Mouse (Mus musculus) liver, adult 10 weeks (tissue): Measurements from ENCODE around the gene Echdc2. TPM values are rescaled to one million over a fixed set of nuclear protein-coding genes. Genes with fewer than 3 reads are reported as not detected.

Experiments
- polyA plus RNA-seq: library from polyadenylated mRNA; stranded (reverse); fragments of 350-450 nt; fragmentation: Illumina TruSeq; extraction: RNeasy Lipid Tissue Mini Kit (QIAGEN cat#74804); gene quantifications from one replicate; pipeline ENCODE4 v1.2.3, GENCODE M21; 2014; ENCODE audit warnings: low read depth, low replicate concordance

The Echdc2 gene
- 70.0 TPM for polyA plus RNA-seq

GRCm38 (mm10) chr4:108165152-108165895, at the start of gene Echdc2:
Echdc2 (plus strand) TSS chr4:108165437.

GRCm38 (mm10) chr4:108144880-108145279, 20.4 kb upstream of the Echdc2 start, which contains the start of gene Scp2:
Scp2 (minus strand) TSS chr4:108144998.

GRCm38 (mm10) chr4:108217332-108218179, 52.3 kb downstream of the Echdc2 start, which contains the start of gene Zyg11a:
Zyg11a (minus strand) TSS chr4:108218048.

Other genes starting within 250 kb of the Echdc2 start
- 273 TPM for gene Cpt2, start 241.8 kb upstream of the Echdc2 start, polyA plus RNA-seq
- gene Slc1a7, start 197.1 kb upstream of the Echdc2 start, polyA plus RNA-seq: not detected
- 0.34 TPM for gene Podn, start 69.0 kb upstream of the Echdc2 start, polyA plus RNA-seq
- 2,225 TPM for gene Scp2, start 20.4 kb upstream of the Echdc2 start, polyA plus RNA-seq
- gene Zyg11a, start 52.6 kb downstream of the Echdc2 start, polyA plus RNA-seq: 1.8 TPM
- gene Zyg11b, start 135.7 kb downstream of the Echdc2 start, polyA plus RNA-seq: 26.8 TPM
- gene Coa7, start 162.7 kb downstream of the Echdc2 start, polyA plus RNA-seq: 13.2 TPM
- gene Shisal2a, start 217.9 kb downstream of the Echdc2 start, polyA plus RNA-seq: not detected
- 0.93 TPM for gene Gpx7, start 241.5 kb downstream of the Echdc2 start, polyA plus RNA-seq